10 mouse cellular contexts compared by ENCODE assay signal in the genomic region with DNA sequence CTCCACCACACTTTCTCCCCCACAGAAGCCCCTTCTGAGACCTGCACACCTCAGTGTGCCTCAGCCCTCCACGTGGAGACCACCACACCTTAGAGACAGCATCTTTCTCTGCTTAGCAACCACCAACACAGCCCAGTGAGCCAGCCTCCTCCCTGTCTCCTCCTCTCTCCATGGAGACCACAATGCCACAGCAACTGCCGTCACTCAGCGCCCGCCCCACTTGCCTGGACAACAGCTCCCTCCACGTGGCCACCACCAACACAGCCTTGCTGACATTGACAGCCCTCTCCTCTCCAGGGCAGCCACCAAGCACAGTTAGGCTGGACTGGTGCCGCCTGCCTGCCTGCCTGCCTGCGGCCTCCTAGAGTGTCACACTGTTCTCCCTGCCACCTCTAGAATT. TPM values are rescaled to one million over a fixed set of nuclear protein-coding genes. Genes with fewer than 3 reads are reported as not detected.
DNase-seq lines count a peak whose midpoint lies in the region; ATAC-seq lines count a peak whose summit lies in the region.
"Had no signal": no experiment of that assay in that cellular context is flagged by ENCODE, and none has a peak within 500 bp of the region (broad histone marks: within the 10 kb centered on the region; RNA-seq: fewer than 3 reads in every experiment).

No protein-coding gene starts in this region.

- no peak overlapping the region for H3K4me3 ChIP-seq in embryonic facial prominence, embryonic 14.5 days (ENCODE audit: low read depth, low read length)
- H3K4me3 ChIP-seq in neural tube, embryonic 15.5 days (replicated peaks), result no peak overlapping the region

- peaks cover 43% of the 10 kb centered on the region for H3K27me3 ChIP-seq in embryonic facial prominence, embryonic 14.5 days (replicated peaks; ENCODE audit: control insufficient read depth, insufficient read depth, low read length)
- H3K27me3 ChIP-seq in neural tube, embryonic 15.5 days (replicated peaks), result peaks cover 18% of the 10 kb centered on the region

- no peak overlapping the region for H3K9ac ChIP-seq in embryonic facial prominence, embryonic 14.5 days (ENCODE audit: low read depth, low read length)
- 0 out of 2 replicates have a peak overlapping the region, but pooled peaks have one; percentile 20 for H3K9ac ChIP-seq in neural tube, embryonic 15.5 days (replicated peaks)

- no peaks in the 10 kb centered on the region for H3K36me3 ChIP-seq in embryonic facial prominence, embryonic 14.5 days (ENCODE audit: control insufficient read depth, insufficient read depth, low read length)
- no peaks in the 10 kb centered on the region for H3K36me3 ChIP-seq in neural tube, embryonic 15.5 days

- no peak overlapping the region for H3K4me2 ChIP-seq in embryonic facial prominence, embryonic 14.5 days (ENCODE audit: low read depth, low read length)
- peak overlapping the region; percentile 20 for H3K4me2 ChIP-seq in neural tube, embryonic 15.5 days

- no peaks in the 10 kb centered on the region for H3K9me3 ChIP-seq in embryonic facial prominence, embryonic 14.5 days (ENCODE audit: control insufficient read depth, low read length)
- no peaks in the 10 kb centered on the region for H3K9me3 ChIP-seq in neural tube, embryonic 15.5 days (replicated peaks)

- ATAC-seq in embryonic facial prominence, embryonic 14.5 days (ENCODE audit: low read depth), result peak; percentile 37; the same call in 1 of the 2 replicates
- no peak for ATAC-seq in neural tube, embryonic 15.5 days (ENCODE audit: low FRiP score)
- ATAC-seq: activated CD4-positive, CD25-positive, alpha-beta regulatory T cell, adult 4 months had no signal

- DNase-seq in adrenal gland, postnatal 10 days, result peak; percentile 22
- no peak for DNase-seq in adrenal gland, postnatal 4 days (ENCODE audit: low spot score in 2 of 2)
- DNase-seq in embryonic facial prominence, embryonic 14.5 days (ENCODE audit: low spot score), result no peak
- DNase-seq in layer of hippocampus, adult 8-10 months (ENCODE audit: low spot score in 2 of 2), result peak; percentile 71 to 75
- no peak for DNase-seq in ovary, postnatal 10 days (ENCODE audit: low spot score)
- no peak for DNase-seq in spleen, adult 18-20 months
- no peak for DNase-seq in lung, adult 18-20 months
- DNase-seq: kidney, postnatal 36 days had no signal

- no peaks in the 10 kb centered on the region for H3K4me1 ChIP-seq in embryonic facial prominence, embryonic 14.5 days (ENCODE audit: control insufficient read depth, insufficient read depth, low read length)
- H3K4me1 ChIP-seq in neural tube, embryonic 15.5 days, result peaks cover 51% of the 10 kb centered on the region

- 15% methylated on average over 5 of the region's 7 CpGs for WGBS in embryonic facial prominence, embryonic 14.5 days
- 9% methylated on average over 7 of the region's 7 CpGs for WGBS in neural tube, embryonic 15.5 days

- H3K27ac ChIP-seq in embryonic facial prominence, embryonic 14.5 days (replicated peaks; ENCODE audit: low read depth, low read length), result no peak overlapping the region
- no peak overlapping the region for H3K27ac ChIP-seq in neural tube, embryonic 15.5 days (replicated peaks)

RNA-seq across cellular contexts. Expression of gene Elfn2, which starts 8.8 kb away (rescaled TPM):
- 1 to 10 TPM; 2.5 to 2.9 TPM for total RNA-seq in adrenal gland, postnatal 10 days (2021)
- total RNA-seq in adrenal gland, postnatal 4 days (2021), result 1 to 10 TPM; 3.9 to 4.2 TPM
- polyA plus RNA-seq in embryonic facial prominence, embryonic 14.5 days (2014; fragmentation: Nextera tagmentation; extraction: Ambion mirVana), result 0.18 and 0.28 TPM in 2 replicates
- 100 to 1,000 TPM; 176 to 224 (median 201) TPM for total RNA-seq in layer of hippocampus, adult 8-10 months (2022)
- 9.8 and 10.6 TPM in 2 replicates for polyA plus RNA-seq in neural tube, embryonic 15.5 days (2015; fragmentation: Nextera tagmentation; extraction: Ambion mirVana)
- polyA plus RNA-seq: activated CD4-positive, CD25-positive, alpha-beta regulatory T cell, adult 4 months had no signal

Comparison
In these comparisons a context has a peak if more than half of its experiments do, and no peak if none do; other contexts are left out.
1. DNase-seq: peak in adrenal gland, postnatal 10 days (single experiment) and layer of hippocampus, adult 8-10 months (2 of 2); none in adrenal gland, postnatal 4 days (0 of 2), embryonic facial prominence, embryonic 14.5 days (single experiment), ovary, postnatal 10 days (single experiment), spleen, adult 18-20 months (0 of 2) and lung, adult 18-20 months (0 of 2).
2. RNA of gene Elfn2, which starts 8.8 kb away (total RNA-seq): 176 to 224 TPM in layer of hippocampus, adult 8-10 months; 3.9 to 4.2 TPM in adrenal gland, postnatal 4 days and 2.5 to 2.9 TPM in adrenal gland, postnatal 10 days; every median in the first group is over 10 times any median in the second.